9 mouse cellular contexts compared by ENCODE assay signal in genomic region chr7:5056651-5057263, GRCm38 (mm10). TPM values are rescaled to one million over a fixed set of nuclear protein-coding genes. Genes with fewer than 3 reads are reported as not detected.
DNase-seq lines count a peak whose midpoint lies in the region; ATAC-seq and TF ChIP-seq lines count a peak whose summit lies in the region.
"Had no signal": no experiment of that assay in that cellular context is flagged by ENCODE, and none has a peak within 500 bp of the region (broad histone marks: within the 10 kb centered on the region; RNA-seq: fewer than 3 reads in every experiment).

No protein-coding gene starts in this region.

- peak; percentile 50; the same call in 1 of the 2 replicates for TF ChIP-seq POLR2A in cerebellum, adult 2 months (IDR thresholded peaks at IDR 0.05; ENCODE audit: borderline replicate concordance, insufficient read depth, low read length)
- TF ChIP-seq POLR2A in olfactory bulb, adult 2 months (IDR thresholded peaks at IDR 0.05; ENCODE audit: insufficient read depth, low read depth, low read length) = peak; percentile 54

- ATAC-seq in heart, embryonic 16.5 days (replicated peaks; ENCODE audit: extremely low read depth, insufficient read depth, low FRiP score) = no peak
- peak; percentile 5; the same call in 1 of the 2 replicates for ATAC-seq in forebrain, embryonic 16.5 days

- H3K4me2 ChIP-seq in heart, embryonic 16.5 days (ENCODE audit: low read depth, low read length) = peak overlapping the region; percentile 57
- peak overlapping the region; percentile 64 for H3K4me2 ChIP-seq in forebrain, embryonic 16.5 days (ENCODE audit: low read length)

- peaks cover 31% of the 10 kb centered on the region for H3K4me1 ChIP-seq in heart, embryonic 16.5 days (ENCODE audit: control insufficient read depth, insufficient read depth, low read length)
- peaks cover 16% of the 10 kb centered on the region for H3K4me1 ChIP-seq in cerebellum, adult 2 months (ENCODE audit: control insufficient read depth, insufficient read depth, low read length)
- H3K4me1 ChIP-seq in forebrain, embryonic 16.5 days (replicated peaks; ENCODE audit: control insufficient read depth, insufficient read depth, low read length) = peaks cover 67% of the 10 kb centered on the region
- peaks cover 49% of the 10 kb centered on the region for H3K4me1 ChIP-seq in limb, embryonic 10.5 days
- H3K4me1 ChIP-seq in olfactory bulb, adult 2 months (ENCODE audit: control insufficient read depth, insufficient read depth, low read length) = peaks cover 41% of the 10 kb centered on the region

- peak overlapping the region; percentile 60 for H3K9ac ChIP-seq in heart, embryonic 16.5 days (ENCODE audit: low read length)
- H3K9ac ChIP-seq in forebrain, embryonic 16.5 days (replicated peaks; ENCODE audit: low read depth, low read length) = peak overlapping the region; percentile 74

- TF ChIP-seq CTCF in cerebellum, adult 2 months (IDR thresholded peaks at IDR 0.05; ENCODE audit: borderline replicate concordance, insufficient read depth, low read depth, low read length) = no peak
- TF ChIP-seq CTCF in olfactory bulb, adult 2 months (IDR thresholded peaks at IDR 0.05; ENCODE audit: insufficient read depth, low read depth, low read length) = no peak

- peaks cover 56% of the 10 kb centered on the region for H3K27me3 ChIP-seq in heart, embryonic 16.5 days (ENCODE audit: control insufficient read depth, insufficient read depth, low read length)
- no peaks in the 10 kb centered on the region for H3K27me3 ChIP-seq in cerebellum, adult 2 months (ENCODE audit: control insufficient read depth, insufficient read depth, low read length)
- H3K27me3 ChIP-seq in forebrain, embryonic 16.5 days (replicated peaks; ENCODE audit: control insufficient read depth, insufficient read depth, low read length) = peaks cover 48% of the 10 kb centered on the region
- H3K27me3 ChIP-seq in limb, embryonic 10.5 days (ENCODE audit: low read depth, poor library complexity, severe bottlenecking) = peaks cover 74% of the 10 kb centered on the region

- intact Hi-C loops in heart, postnatal 10 days (cut with DNase I) = loop anchor here (10.0 kb wide), 1 partner anchor 372 kb away; the partner anchor contains the start of gene Hspbp1

- WGBS in heart, embryonic 16.5 days = 3% methylated on average over 45 of the region's 55 CpGs
- 3% methylated on average over 55 of the region's 55 CpGs for WGBS in cerebellum, adult 2 months
- 2% methylated on average over 55 of the region's 55 CpGs for WGBS in forebrain, embryonic 16.5 days
- 3% methylated on average over 54 of the region's 55 CpGs for WGBS in limb, embryonic 10.5 days
- WGBS in olfactory bulb, adult 2 months = 1% methylated on average over 54 of the region's 55 CpGs

- H3K27ac ChIP-seq in heart, embryonic 16.5 days (ENCODE audit: low read length) = no peak overlapping the region
- H3K27ac ChIP-seq in cerebellum, adult 2 months (ENCODE audit: insufficient read depth, low read length) = peak overlapping the region; percentile 70
- H3K27ac ChIP-seq in forebrain, embryonic 16.5 days (ENCODE audit: low read length) = peak overlapping the region; percentile 58
- H3K27ac ChIP-seq in limb, embryonic 10.5 days = peak overlapping the region; percentile 80
- H3K27ac ChIP-seq in olfactory bulb, adult 2 months (ENCODE audit: insufficient read depth, low read depth, low read length) = peak overlapping the region; percentile 88

- no peak for DNase-seq in heart, postnatal 10 days
- peak; percentile 60 to 75 for DNase-seq in cerebellum, adult 2 months
- DNase-seq in limb, embryonic 10.5 days (ENCODE audit: low spot score) = peak; percentile 70
- DNase-seq in spleen, adult 18-20 months = no peak
- no peak for DNase-seq in ovary, postnatal 36 days (ENCODE audit: low spot score)

- no peaks in the 10 kb centered on the region for H3K9me3 ChIP-seq in heart, embryonic 16.5 days (replicated peaks; ENCODE audit: control insufficient read depth, low read length)
- H3K9me3 ChIP-seq in forebrain, embryonic 16.5 days (ENCODE audit: control insufficient read depth, low read length) = no peaks in the 10 kb centered on the region
- no peaks in the 10 kb centered on the region; the same call in 1 of the 2 replicates for H3K9me3 ChIP-seq in limb, embryonic 10.5 days (replicated peaks)

- H3K36me3 ChIP-seq in heart, embryonic 16.5 days (ENCODE audit: control insufficient read depth, insufficient read depth) = no peaks in the 10 kb centered on the region
- H3K36me3 ChIP-seq in forebrain, embryonic 16.5 days (ENCODE audit: control insufficient read depth, insufficient read depth) = no peaks in the 10 kb centered on the region
- no peaks in the 10 kb centered on the region for H3K36me3 ChIP-seq in limb, embryonic 10.5 days

- peak overlapping the region; percentile 44 for H3K4me3 ChIP-seq in heart, embryonic 16.5 days (ENCODE audit: low read length)
- H3K4me3 ChIP-seq in cerebellum, adult 2 months (replicated peaks; ENCODE audit: insufficient read depth, low read depth, low read length) = peak overlapping the region; percentile 60
- peak overlapping the region; percentile 62 for H3K4me3 ChIP-seq in forebrain, embryonic 16.5 days (replicated peaks; ENCODE audit: low read length)
- peak overlapping the region; percentile 59 for H3K4me3 ChIP-seq in limb, embryonic 10.5 days
- H3K4me3 ChIP-seq in olfactory bulb, adult 2 months (ENCODE audit: insufficient read depth, low read depth, low read length) = peak overlapping the region; percentile 73

RNA-seq across cellular contexts. Expression of gene U2af2, which starts 5.2 kb away (rescaled TPM):
- 72.8 and 75.3 TPM in 2 replicates for polyA plus RNA-seq in heart, embryonic 16.5 days (2015; fragmentation: Nextera tagmentation; extraction: Ambion mirVana)
- total RNA-seq in heart, postnatal 10 days (2021) = 100 to 1,000 TPM; 102 to 109 TPM
- 196 and 211 TPM in 2 replicates for polyA plus RNA-seq in cerebellum, adult 2 months (2012; rRNA removed)
- 125 and 128 TPM in 2 replicates for polyA plus RNA-seq in forebrain, embryonic 16.5 days (2015; fragmentation: Nextera tagmentation; extraction: Ambion mirVana)
- polyA plus RNA-seq in limb, embryonic 10.5 days (2016; fragmentation: Nextera tagmentation; extraction: Ambion mirVana) = 202 and 203 TPM in 2 replicates
- polyA plus RNA-seq in olfactory bulb, adult 2 months (2012; ENCODE audit: insufficient read depth, insufficient read length, low replicate concordance, missing spikeins) = 837 TPM in 1 of 2 replicates, not detected in the other

RNA-seq across cellular contexts. Expression of gene Zfp580, which starts 5.4 kb away (rescaled TPM):
- 14.9 and 15.2 TPM in 2 replicates for polyA plus RNA-seq in heart, embryonic 16.5 days (2015; fragmentation: Nextera tagmentation; extraction: Ambion mirVana)
- 10 to 100 TPM; 10.6 to 12.6 TPM for total RNA-seq in heart, postnatal 10 days (2021)
- polyA plus RNA-seq in cerebellum, adult 2 months (2012; rRNA removed) = 29.7 and 34.3 TPM in 2 replicates
- polyA plus RNA-seq in forebrain, embryonic 16.5 days (2015; fragmentation: Nextera tagmentation; extraction: Ambion mirVana) = 52.7 and 62.4 TPM in 2 replicates
- 30.1 and 34.3 TPM in 2 replicates for polyA plus RNA-seq in limb, embryonic 10.5 days (2016; fragmentation: Nextera tagmentation; extraction: Ambion mirVana)
- polyA plus RNA-seq in olfactory bulb, adult 2 months (2012; ENCODE audit: insufficient read depth, insufficient read length, low replicate concordance, missing spikeins) = not detected in 2 replicates

RNA-seq across cellular contexts. Expression of gene Zfp784, which starts 18.5 kb away (rescaled TPM):
- polyA plus RNA-seq in heart, embryonic 16.5 days (2015; fragmentation: Nextera tagmentation; extraction: Ambion mirVana) = 6.3 and 6.8 TPM in 2 replicates
- 1 to 10 TPM; 5.9 to 7.3 TPM for total RNA-seq in heart, postnatal 10 days (2021)
- 8.4 and 9.6 TPM in 2 replicates for polyA plus RNA-seq in cerebellum, adult 2 months (2012; rRNA removed)
- 8.0 and 9.5 TPM in 2 replicates for polyA plus RNA-seq in forebrain, embryonic 16.5 days (2015; fragmentation: Nextera tagmentation; extraction: Ambion mirVana)
- polyA plus RNA-seq in limb, embryonic 10.5 days (2016; fragmentation: Nextera tagmentation; extraction: Ambion mirVana) = 2.5 and 4.0 TPM in 2 replicates
- not detected in 2 replicates for polyA plus RNA-seq in olfactory bulb, adult 2 months (2012; ENCODE audit: insufficient read depth, insufficient read length, low replicate concordance, missing spikeins)

RNA-seq across cellular contexts. Expression of gene 4632433K11Rik, which starts 22.8 kb away (rescaled TPM):
- polyA plus RNA-seq in heart, embryonic 16.5 days (2015; fragmentation: Nextera tagmentation; extraction: Ambion mirVana) = not detected in 2 replicates
- not detected for total RNA-seq in heart, postnatal 10 days (2021)
- not detected in 2 replicates for polyA plus RNA-seq in cerebellum, adult 2 months (2012; rRNA removed)
- not detected in 2 replicates for polyA plus RNA-seq in forebrain, embryonic 16.5 days (2015; fragmentation: Nextera tagmentation; extraction: Ambion mirVana)
- polyA plus RNA-seq in limb, embryonic 10.5 days (2016; fragmentation: Nextera tagmentation; extraction: Ambion mirVana) = not detected in 2 replicates
- polyA plus RNA-seq in olfactory bulb, adult 2 months (2012; ENCODE audit: insufficient read depth, insufficient read length, low replicate concordance, missing spikeins) = not detected in 2 replicates
- polyA plus RNA-seq: large intestine, adult 2 months had no signal

RNA-seq across cellular contexts. Expression of gene Epn1, which starts 23.3 kb away (rescaled TPM):
- polyA plus RNA-seq in heart, embryonic 16.5 days (2015; fragmentation: Nextera tagmentation; extraction: Ambion mirVana) = 55.8 and 56.9 TPM in 2 replicates
- total RNA-seq in heart, postnatal 10 days (2021) = 100 to 1,000 TPM; 194 to 209 TPM
- 246 and 251 TPM in 2 replicates for polyA plus RNA-seq in cerebellum, adult 2 months (2012; rRNA removed)
- polyA plus RNA-seq in forebrain, embryonic 16.5 days (2015; fragmentation: Nextera tagmentation; extraction: Ambion mirVana) = 97.9 and 104 TPM in 2 replicates
- polyA plus RNA-seq in limb, embryonic 10.5 days (2016; fragmentation: Nextera tagmentation; extraction: Ambion mirVana) = 64.5 and 69.1 TPM in 2 replicates
- not detected in 2 replicates for polyA plus RNA-seq in olfactory bulb, adult 2 months (2012; ENCODE audit: insufficient read depth, insufficient read length, low replicate concordance, missing spikeins)

Comparison
In these comparisons a context has a peak if more than half of its experiments do, and no peak if none do; other contexts are left out.
1. DNase-seq: peak in cerebellum, adult 2 months (2 of 2) and limb, embryonic 10.5 days (single experiment); none in heart, postnatal 10 days (0 of 2), spleen, adult 18-20 months (0 of 2) and ovary, postnatal 36 days (single experiment).
2. RNA of gene Zfp580, which starts 5.4 kb away (polyA plus RNA-seq): 52.7 to 62.4 TPM in forebrain, embryonic 16.5 days, 30.1 to 34.3 TPM in limb, embryonic 10.5 days, 29.7 to 34.3 TPM in cerebellum, adult 2 months and 14.9 to 15.2 TPM in heart, embryonic 16.5 days; not detected in olfactory bulb, adult 2 months; every median in the first group is over 10 times any median in the second.
3. Peak in every context shown above with its lines, with median percentiles within 50 percentile points of each other: H3K4me3 ChIP-seq.